Mouse (Mus musculus) layer of hippocampus, postnatal 25 days (tissue): ENCODE measurements at regions not wholly inside any gene's neighbourhood (a gene's known extent, or its start where the extent isn't known, plus 50 kb on each side); places are given as distances from the start of the nearest gene placed in this dataset.
A peak's percentile ranks its signal among the peaks of the same experiment; 100 is the strongest.

Experiments
- DNase-seq, 2 experiments: peaks; one replicate each; pipeline ENCODE4 v3.0.0; 2022; ENCODE audit warnings: mixed read lengths in 2 of 2, low spot score in 1 of 2; ENCODE audit errors: extremely low spot score in 1 of 2

DNA sequence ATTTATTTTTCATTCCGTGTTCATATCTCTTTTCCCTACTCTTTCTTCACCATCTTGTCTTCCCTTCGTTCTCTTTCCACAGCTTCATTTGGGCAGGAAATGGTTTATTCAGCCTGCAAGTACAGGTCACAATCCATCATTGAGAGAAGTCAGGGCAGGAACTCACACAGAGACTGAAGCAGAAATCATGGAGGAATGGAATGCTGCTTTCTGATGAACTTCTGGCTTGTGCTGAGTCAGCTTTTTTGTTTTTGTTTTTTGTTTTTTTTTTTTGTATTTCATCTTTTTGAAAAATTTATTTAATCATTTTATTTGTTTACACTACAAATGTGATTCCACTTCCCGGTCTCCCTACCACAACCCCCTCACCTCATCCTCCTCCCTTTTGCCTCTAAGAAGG, 51.2 kb upstream of the Suclg2 start:
- DNase-seq: no peak

DNA sequence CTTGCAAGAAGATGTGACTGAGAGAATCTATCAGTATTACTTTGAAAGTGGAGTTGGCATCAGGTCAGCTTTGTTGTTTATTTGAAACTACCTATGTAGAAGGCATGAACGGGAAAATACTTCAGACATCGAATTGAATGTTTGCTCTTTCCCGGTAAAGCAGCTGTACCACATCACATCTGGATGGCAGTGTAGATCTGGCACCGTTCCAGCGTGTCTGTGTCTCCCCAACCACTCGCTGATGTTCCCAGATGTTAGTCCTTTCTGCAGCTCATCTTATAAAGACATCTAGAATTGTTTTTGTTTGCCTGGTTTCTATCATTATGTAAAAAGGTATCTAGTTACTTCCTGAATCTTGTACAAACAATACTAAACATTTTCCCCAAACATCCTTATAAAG, 83.1 kb upstream of the Suclg2 start:
- DNase-seq: no peak

DNA sequence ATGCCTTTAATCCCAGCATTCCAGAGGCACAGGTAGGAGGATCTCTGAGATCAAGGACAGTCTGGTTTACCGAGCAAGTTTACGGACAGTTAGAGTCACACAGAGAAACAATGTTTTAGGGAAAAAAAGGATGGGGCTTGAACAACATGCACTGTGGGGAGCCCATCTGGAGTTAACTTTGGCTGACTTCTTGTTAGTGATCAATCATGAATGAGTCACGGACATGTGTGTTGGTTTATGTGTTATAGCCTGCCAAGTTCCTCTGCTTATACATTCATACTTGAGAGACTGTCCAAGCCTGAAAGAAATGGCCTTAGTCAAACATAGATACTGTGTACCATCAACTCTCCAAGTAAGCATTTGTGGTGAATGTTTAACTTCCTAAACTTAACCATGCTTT, 122.9 kb upstream of the Suclg2 start:
- no peak for DNase-seq

- DNase-seq: no peak
These were observed 127.9 kb upstream of the Suclg2 start for GRCm38 (mm10) chr6:95846536-95846935.

DNA sequence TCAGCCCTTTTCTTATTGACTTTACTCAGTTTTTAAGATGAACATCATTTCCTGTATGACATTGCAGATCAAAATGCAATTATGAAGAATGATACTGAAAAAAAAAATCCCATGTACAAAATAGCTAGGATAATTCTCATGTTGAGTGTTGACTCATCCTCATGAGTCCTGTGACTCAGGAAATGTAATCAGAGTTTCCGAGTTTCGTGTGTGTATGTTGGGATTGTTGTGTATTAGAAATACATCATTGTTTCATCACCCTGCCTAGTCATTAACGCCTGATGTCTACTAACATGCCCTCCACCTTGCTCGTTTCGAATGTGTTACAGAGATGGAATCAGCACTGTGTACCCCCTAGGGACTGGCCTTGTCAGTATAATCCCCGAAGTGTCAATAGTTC, 156.9 kb upstream of the Suclg2 start:
- no peak for DNase-seq

- DNase-seq: no peak
These were observed 157.7 kb upstream of the Suclg2 start for GRCm38 (mm10) chr6:95876320-95876719.

GRCm38 (mm10) chr6:95886645-95887044, 168.0 kb upstream of the Suclg2 start:
- DNase-seq: no peak

DNA sequence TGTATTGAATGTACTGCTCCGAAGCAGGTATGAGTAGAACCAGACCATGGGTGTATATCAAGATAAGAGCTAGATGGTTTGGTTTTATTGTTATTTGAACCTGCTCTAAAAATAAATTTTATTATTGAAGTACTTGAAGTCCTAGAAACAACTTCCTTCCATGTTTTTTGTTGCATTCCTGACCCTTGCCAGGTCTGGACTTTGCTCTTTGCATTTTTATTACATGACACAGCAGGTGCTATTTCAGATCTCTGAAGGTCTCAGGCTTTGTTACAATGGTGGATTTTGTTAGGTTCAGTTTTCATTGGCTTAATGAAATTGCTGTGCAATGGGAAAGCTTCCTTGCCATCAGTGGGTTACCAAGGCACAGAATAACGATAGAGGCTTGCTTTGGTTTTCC, 184.0 kb upstream of the Suclg2 start:
- no peak for DNase-seq

GRCm38 (mm10) chr6:95904085-95904633, 185.6 kb upstream of the Suclg2 start:
- no peak for DNase-seq

DNA sequence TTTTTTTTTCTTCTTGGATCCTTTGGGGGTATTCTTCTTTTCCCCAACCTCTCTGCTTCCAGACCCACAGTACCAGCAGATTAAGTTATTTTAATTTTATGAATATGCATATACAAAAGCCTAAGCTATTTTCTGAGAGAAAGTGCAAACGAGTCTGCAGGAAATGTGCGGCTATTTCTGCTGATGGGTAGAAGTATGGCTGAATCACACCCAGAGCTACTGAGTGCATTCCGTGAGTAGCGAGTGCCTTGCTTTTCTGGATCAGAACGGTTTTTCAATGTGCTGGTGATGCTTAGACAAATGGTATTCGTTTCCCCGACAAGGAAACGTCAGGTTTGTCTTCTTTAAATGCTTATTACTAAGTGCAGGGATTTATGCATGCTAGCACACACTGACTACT, 186.5 kb upstream of the Suclg2 start:
- DNase-seq: no peak

DNA sequence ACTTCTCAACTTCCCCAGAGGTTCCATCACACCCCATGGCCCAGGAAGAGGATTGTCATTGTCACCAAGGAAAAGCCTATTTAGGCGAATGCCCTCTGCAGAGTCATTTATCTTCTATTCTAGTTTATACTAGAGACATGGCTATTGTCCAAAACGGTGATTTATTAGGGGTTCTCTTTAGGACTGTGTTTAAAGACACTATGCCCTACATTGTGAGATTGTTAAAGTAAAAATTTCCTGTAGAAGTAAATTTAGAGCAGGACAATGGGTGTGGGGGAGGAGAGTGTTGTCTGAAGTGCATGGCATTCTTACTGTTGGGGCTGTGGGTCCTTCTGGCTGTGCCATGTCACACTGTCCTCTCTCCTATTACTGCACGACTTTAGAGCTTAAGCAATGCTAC, 191.2 kb upstream of the Fam19a1 start:
- no peak for DNase-seq

GRCm38 (mm10) chr6:95934561-95934960, 178.4 kb upstream of the Fam19a1 start:
- no peak for DNase-seq

DNA sequence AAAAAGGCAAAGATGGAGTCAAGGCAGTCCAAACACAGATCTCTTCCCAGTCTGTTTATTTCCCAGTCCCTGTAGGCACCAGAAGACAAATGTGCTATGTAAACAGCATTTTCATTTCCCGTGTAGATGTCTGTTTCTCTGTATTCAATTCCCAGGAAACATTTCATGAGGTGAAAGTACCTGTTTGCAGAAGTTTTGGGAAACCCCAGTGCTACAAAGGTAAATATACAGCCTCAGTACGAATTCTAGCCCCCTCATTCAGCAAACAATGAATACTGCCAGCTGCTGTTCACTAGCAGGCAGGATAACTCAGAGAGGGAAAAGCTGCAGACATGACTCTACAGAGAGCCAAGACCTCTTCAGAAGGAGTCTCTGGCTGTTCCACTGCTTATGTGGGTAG, 176.4 kb upstream of the Fam19a1 start:
- no peak for DNase-seq

DNA sequence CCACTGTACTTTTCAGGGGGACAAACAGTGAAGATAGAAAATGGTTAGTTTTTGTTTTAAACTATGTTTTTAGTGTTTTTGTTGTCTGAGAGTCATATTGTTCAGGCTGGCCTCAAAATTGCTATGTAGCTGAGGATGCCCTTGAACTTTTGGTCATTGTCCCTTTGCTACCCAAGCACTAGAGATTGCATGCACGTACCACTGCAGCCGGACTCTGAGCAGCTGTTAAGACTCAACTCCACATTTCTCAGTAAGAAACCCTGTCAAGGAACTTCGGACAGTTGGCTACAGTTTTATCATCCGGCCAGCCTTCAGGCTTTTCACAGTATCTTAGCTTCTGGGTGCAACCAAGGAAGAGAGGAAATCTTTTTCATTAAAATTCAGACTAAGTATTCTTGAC, 173.9 kb upstream of the Fam19a1 start:
- no peak for DNase-seq

DNA sequence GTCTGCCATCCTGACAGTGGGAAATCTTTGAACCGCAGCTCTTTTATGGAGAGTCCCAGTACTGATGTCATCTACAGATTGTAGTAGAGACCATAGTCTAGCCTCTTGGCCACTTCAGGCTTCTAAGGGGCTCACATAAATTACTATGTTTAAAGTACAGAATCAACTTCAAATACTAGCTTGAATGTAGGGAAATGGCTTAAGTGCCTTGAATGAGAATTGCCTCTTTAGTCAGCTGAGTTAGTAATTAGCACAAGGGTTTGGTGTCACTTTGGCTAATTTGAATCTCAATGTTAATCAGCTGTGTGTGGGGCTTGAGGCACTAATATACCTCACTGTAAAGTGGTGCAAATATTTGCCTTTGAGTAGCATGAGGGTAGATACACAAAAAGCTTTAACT, 152.2 kb upstream of the Fam19a1 start:
- DNase-seq: no peak

DNA sequence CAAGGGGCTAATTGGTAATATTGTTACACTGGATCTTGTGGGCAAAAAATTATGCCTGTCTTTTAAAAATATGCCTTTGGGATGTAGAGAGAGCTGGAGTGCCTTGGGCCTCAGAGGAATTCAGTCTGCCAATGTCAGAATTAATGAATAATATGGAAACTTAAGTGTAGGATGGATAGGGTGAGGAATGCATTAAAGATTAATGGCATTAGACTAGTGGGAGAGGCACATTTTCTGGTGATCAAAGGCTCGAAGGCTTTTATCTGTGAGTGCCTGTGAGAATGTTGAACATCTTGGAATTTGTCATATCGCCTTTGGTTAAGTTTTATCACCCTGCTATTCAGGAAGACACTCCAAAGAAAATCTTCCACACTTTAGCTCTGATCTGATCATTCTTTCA, 146.7 kb upstream of the Fam19a1 start:
- no peak for DNase-seq

GRCm38 (mm10) chr6:95975994-95976393, 137.0 kb upstream of the Fam19a1 start:
- no peak for DNase-seq

- no peak for DNase-seq
These were observed 115.9 kb upstream of the Fam19a1 start for GRCm38 (mm10) chr6:95997037-95997436.

DNA sequence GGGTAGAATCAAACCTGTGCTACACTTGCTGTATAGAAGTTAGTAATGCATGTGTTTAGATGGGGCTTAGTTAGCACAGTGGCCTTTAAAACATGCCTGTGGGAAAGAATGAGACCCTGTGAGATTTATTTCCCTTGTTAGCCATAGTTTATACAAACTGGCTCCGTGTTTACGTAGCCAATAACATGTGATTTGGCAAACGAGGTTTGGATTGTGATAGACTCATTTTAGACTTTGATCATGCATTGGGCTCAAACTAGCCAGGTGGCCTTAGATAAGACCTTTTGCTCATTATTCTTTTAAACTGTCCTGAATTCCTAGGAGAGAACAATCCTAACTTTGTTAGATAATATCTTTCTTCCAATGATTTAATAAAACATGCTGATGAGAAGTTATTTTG, 115.2 kb upstream of the Fam19a1 start:
- DNase-seq: no peak

- no peak for DNase-seq
These were observed 113.5 kb upstream of the Fam19a1 start for GRCm38 (mm10) chr6:95999441-95999840.

DNA sequence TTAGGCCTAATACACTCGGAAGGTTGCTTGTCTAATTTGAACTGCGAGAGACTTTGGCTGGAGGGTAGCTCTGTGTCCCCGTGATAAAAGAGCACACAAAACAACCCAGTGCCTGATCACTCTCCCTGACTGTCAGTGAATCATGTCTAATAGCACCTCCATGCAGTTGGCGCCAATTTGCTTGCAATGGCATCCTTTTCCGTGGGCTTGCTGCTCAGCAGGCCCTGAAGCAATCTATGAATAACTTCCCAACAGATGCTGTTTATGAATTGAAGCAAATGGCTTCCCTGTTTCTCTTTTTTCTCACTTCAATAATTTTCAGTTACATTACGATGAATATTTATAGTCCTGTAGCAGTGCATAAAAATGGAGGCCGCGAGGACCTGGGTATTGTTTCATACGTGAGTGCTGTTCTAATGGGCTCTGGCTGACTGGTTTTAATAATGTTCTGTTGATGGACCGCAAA, 112.9 kb upstream of the Fam19a1 start:
- DNase-seq: peak; percentile 9 to 11

DNA sequence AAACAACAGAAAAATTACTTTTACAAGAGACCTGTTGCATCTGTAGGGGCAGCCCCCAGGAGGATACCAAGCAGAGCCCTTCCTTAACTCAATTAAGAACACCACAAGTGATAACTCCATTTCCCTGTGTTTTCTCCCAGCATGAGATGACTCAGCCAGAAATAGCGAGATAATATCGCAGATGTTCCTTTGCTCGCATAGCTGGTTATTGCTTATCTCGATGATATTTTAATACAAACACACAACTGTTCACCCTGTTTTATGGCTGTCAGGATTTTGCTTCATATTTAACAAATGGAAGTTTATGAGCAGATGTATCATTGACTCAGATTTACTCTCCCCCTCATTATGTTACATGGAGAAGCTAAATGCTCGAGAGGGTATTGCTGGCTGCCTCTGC, 101.7 kb upstream of the Fam19a1 start:
- DNase-seq: no peak

GRCm38 (mm10) chr6:96028022-96028704, 84.8 kb upstream of the Fam19a1 start:
- DNase-seq: no peak
